19 mouse cellular contexts compared by ENCODE assay signal in genomic region chr11:112827044-112827347, GRCm38 (mm10). TPM values are rescaled to one million over a fixed set of nuclear protein-coding genes. Genes with fewer than 3 reads are reported as not detected.
DNase-seq lines count a peak whose midpoint lies in the region; ATAC-seq and TF ChIP-seq lines count a peak whose summit lies in the region.
"Had no signal": no experiment of that assay in that cellular context is flagged by ENCODE, and none has a peak within 500 bp of the region (broad histone marks: within the 10 kb centered on the region; RNA-seq: fewer than 3 reads in every experiment).

No protein-coding gene starts in this region.

- WGBS in kidney, postnatal 0 days, result 15% methylated on average over 6 of the region's 6 CpGs
- 21% methylated on average over 6 of the region's 6 CpGs for WGBS in hindbrain, embryonic 13.5 days
- WGBS in neural tube, embryonic 11.5 days, result 24% methylated on average over 6 of the region's 6 CpGs

- H3K27ac ChIP-seq in kidney, postnatal 0 days, result no peak overlapping the region
- H3K27ac ChIP-seq in hindbrain, embryonic 13.5 days, result peak overlapping the region; percentile 18; the same call in 1 of the 2 replicates
- H3K27ac ChIP-seq in neural tube, embryonic 11.5 days (ENCODE audit: low read depth, low read length), result peak overlapping the region; percentile 41; the same call in 1 of the 2 replicates
- H3K27ac ChIP-seq: limb, embryonic 12.5 days; liver, embryonic 15.5 days; neural tube, embryonic 12.5 days had no signal

- no peak overlapping the region for H3K4me2 ChIP-seq in kidney, postnatal 0 days (ENCODE audit: low read length)
- H3K4me2 ChIP-seq in hindbrain, embryonic 13.5 days, result no peak overlapping the region
- H3K4me2 ChIP-seq in neural tube, embryonic 11.5 days (ENCODE audit: low read depth), result no peak overlapping the region
- H3K4me2 ChIP-seq: limb, embryonic 12.5 days; liver, embryonic 15.5 days; neural tube, embryonic 12.5 days had no signal

- H3K36me3 ChIP-seq in kidney, postnatal 0 days (ENCODE audit: insufficient read depth, low read length), result no peaks in the 10 kb centered on the region
- no peaks in the 10 kb centered on the region for H3K36me3 ChIP-seq in hindbrain, embryonic 13.5 days
- no peaks in the 10 kb centered on the region for H3K36me3 ChIP-seq in neural tube, embryonic 11.5 days (ENCODE audit: control insufficient read depth, insufficient read depth, low read length)
- H3K36me3 ChIP-seq: limb, embryonic 12.5 days; liver, embryonic 15.5 days; neural tube, embryonic 12.5 days had no signal

- H3K9ac ChIP-seq in kidney, postnatal 0 days (ENCODE audit: low read depth, low read length), result no peak overlapping the region
- H3K9ac ChIP-seq in hindbrain, embryonic 13.5 days, result no peak overlapping the region
- H3K9ac ChIP-seq in neural tube, embryonic 11.5 days (ENCODE audit: low read length), result no peak overlapping the region
- H3K9ac ChIP-seq: limb, embryonic 12.5 days; liver, embryonic 15.5 days; neural tube, embryonic 12.5 days had no signal

- no peaks in the 10 kb centered on the region for H3K27me3 ChIP-seq in kidney, postnatal 0 days (ENCODE audit: insufficient read depth, low read length)
- no peaks in the 10 kb centered on the region for H3K27me3 ChIP-seq in hindbrain, embryonic 13.5 days
- 0 out of 2 replicates have a peak, but pooled peaks cover 2% of the 10 kb centered on the region for H3K27me3 ChIP-seq in neural tube, embryonic 11.5 days (ENCODE audit: control insufficient read depth, insufficient read depth, low read length)
- H3K27me3 ChIP-seq: limb, embryonic 12.5 days; liver, embryonic 15.5 days; megakaryocyte, embryonic 14.5 days; neural tube, embryonic 12.5 days had no signal

- no peak overlapping the region for H3K4me3 ChIP-seq in kidney, postnatal 0 days (replicated peaks; ENCODE audit: low read depth, low read length)
- H3K4me3 ChIP-seq in hindbrain, embryonic 13.5 days, result no peak overlapping the region
- no peak overlapping the region for H3K4me3 ChIP-seq in neural tube, embryonic 11.5 days (ENCODE audit: low read depth, low read length)
- H3K4me3 ChIP-seq: limb, embryonic 12.5 days; liver, embryonic 15.5 days; megakaryocyte, embryonic 14.5 days; neural tube, embryonic 12.5 days had no signal

- ATAC-seq in kidney, postnatal 0 days (replicated peaks; ENCODE audit: low FRiP score, low read depth), result no peak
- no peak for ATAC-seq in hindbrain, embryonic 13.5 days (ENCODE audit: low FRiP score)
- ATAC-seq in neural tube, embryonic 11.5 days (ENCODE audit: insufficient read depth, low FRiP score, low TSS enrichment), result no peak
- ATAC-seq: activated CD4-positive, CD25-positive, alpha-beta regulatory T cell, adult 4 months had no signal

- peak; percentile 86 for DNase-seq in embryo, embryonic 10 days (ENCODE audit: low spot score)
- no peak for DNase-seq in embryo, embryonic 9.5 days (ENCODE audit: extremely low spot score)
- DNase-seq in kidney, postnatal 0 days (ENCODE audit: low spot score), result peak; percentile 9
- DNase-seq in kidney, postnatal 36 days, result no peak
- no peak for DNase-seq in neural tube, embryonic 11.5 days (ENCODE audit: low spot score)
- DNase-seq in heart, postnatal 25 days (ENCODE audit: low spot score), result no peak
- DNase-seq in right cerebral cortex, postnatal 4 days, result no peak
- DNase-seq: cerebellum, adult 11 months; cerebellum, postnatal 36 days; gastrocnemius, postnatal 10 days; kidney, postnatal 10 days; layer of hippocampus, postnatal 36 days; lung, postnatal 10 days had no signal

- H3K4me1 ChIP-seq in kidney, postnatal 0 days (replicated peaks; ENCODE audit: insufficient read depth, low read length), result no peaks in the 10 kb centered on the region
- H3K4me1 ChIP-seq in hindbrain, embryonic 13.5 days (replicated peaks), result peaks cover 15% of the 10 kb centered on the region
- H3K4me1 ChIP-seq in neural tube, embryonic 11.5 days (ENCODE audit: control insufficient read depth, insufficient read depth, low read length), result peaks cover 7% of the 10 kb centered on the region
- H3K4me1 ChIP-seq: liver, embryonic 15.5 days; megakaryocyte, embryonic 14.5 days had no signal

- TF ChIP-seq CTCF in kidney, postnatal 0 days (IDR thresholded peaks at IDR 0.05; ENCODE audit: low read depth), result no peak

- H3K9me3 ChIP-seq in kidney, postnatal 0 days (replicated peaks; ENCODE audit: low read length), result no peaks in the 10 kb centered on the region
- H3K9me3 ChIP-seq in hindbrain, embryonic 13.5 days, result no peaks in the 10 kb centered on the region
- no peaks in the 10 kb centered on the region for H3K9me3 ChIP-seq in neural tube, embryonic 11.5 days (ENCODE audit: control insufficient read depth, low read length)
- H3K9me3 ChIP-seq: limb, embryonic 12.5 days; liver, embryonic 15.5 days; neural tube, embryonic 12.5 days had no signal

- intact Hi-C loops in heart, postnatal 25 days (cut with DNase I), result no loop called here

RNA-seq across cellular contexts. Expression of gene Sox9, which starts 45.0 kb away (rescaled TPM):
- 28.0 and 29.3 TPM in 2 replicates for polyA plus RNA-seq in kidney, postnatal 0 days (2015; fragmentation: Nextera tagmentation; extraction: Ambion mirVana)
- polyA plus RNA-seq in hindbrain, embryonic 13.5 days (2015; fragmentation: Nextera tagmentation; extraction: Ambion mirVana), result 54.7 and 66.4 TPM in 2 replicates
- polyA plus RNA-seq in neural tube, embryonic 11.5 days (2014; fragmentation: Nextera tagmentation; extraction: Ambion mirVana), result 161 and 164 TPM in 2 replicates
- total RNA-seq in heart, postnatal 25 days (2021), result 1 to 10 TPM; 2.2 to 2.6 TPM
- polyA plus RNA-seq: activated CD4-positive, CD25-positive, alpha-beta regulatory T cell, adult 4 months had no signal

Comparison
In these comparisons a context has a peak if more than half of its experiments do, and no peak if none do; other contexts are left out.
1. DNase-seq: peak in embryo, embryonic 10 days (single experiment) and kidney, postnatal 0 days (single experiment); none in embryo, embryonic 9.5 days (single experiment), kidney, postnatal 36 days (0 of 2), neural tube, embryonic 11.5 days (single experiment), heart, postnatal 25 days (single experiment) and right cerebral cortex, postnatal 4 days (single experiment).